Mouse (Mus musculus) midbrain, embryonic 10.5 days (tissue): ENCODE results near the gene Acaa1b. TPM values are rescaled to one million over a fixed set of nuclear protein-coding genes. Genes with fewer than 3 reads are reported as not detected.

Source experiments
- DNase-seq: peaks from one replicate; pipeline ENCODE4 v3.0.0-alpha.2; 2017; ENCODE audit warnings: low spot score
- H3K27ac ChIP-seq: fragments of 300-500 bp; sonication (generic); replicated peaks from 2 replicates; pipeline ENCODE4 v1.5.1; 2016; ENCODE audit warnings: mild to moderate bottlenecking
- H3K27me3 ChIP-seq: fragments of 300-500 bp; sonication (generic); 2 replicates; pipeline ENCODE4 v1.6.1; 2016; ENCODE audit warnings: low read depth, mild to moderate bottlenecking; ENCODE audit not compliant: poor library complexity, severe bottlenecking
- H3K36me3 ChIP-seq: fragments of 300-500 bp; sonication (generic); 2 replicates; pipeline ENCODE4 v1.6.1; 2016; ENCODE audit warnings: mild to moderate bottlenecking, moderate library complexity
- H3K4me1 ChIP-seq: fragments of 300-500 bp; sonication (generic); 2 replicates; pipeline ENCODE4 v1.6.1; 2016
- H3K4me3 ChIP-seq: fragments of 300-500 bp; sonication (generic); 2 replicates; pipeline ENCODE4 v1.5.1; 2016; ENCODE audit warnings: mild to moderate bottlenecking, moderate library complexity
- H3K9me3 ChIP-seq: fragments of 300-500 bp; sonication (generic); replicated peaks from 2 replicates; pipeline ENCODE4 v1.6.1; 2016; ENCODE audit warnings: mild to moderate bottlenecking
- WGBS: fragments of 180-500 bp; shearing (Covaris S2); methylation state at CpG from one replicate; pipeline ENCODE4 v1.1.7; 2016; 5-methylcytosine and 5-hydroxymethylcytosine counted together
- polyA plus RNA-seq: library from polyadenylated mRNA; unstranded; fragments of >200 nt; fragmentation: Nextera tagmentation; extraction: Ambion mirVana; gene quantifications from 2 replicates; pipeline ENCODE4 v1.2.1, GENCODE M21; 2016

Acaa1b gene
- polyA plus RNA-seq, 1 experiment from 2014 or later, result 1.5 TPM

GRCm38 (mm10) chr9:119130692-119131091 lies 26.2 kb downstream of the Acaa1b start:
- H3K36me3 ChIP-seq, result no peaks in the 10 kb centered on the region
- DNase-seq, result no peak
- peaks cover 14% of the 10 kb centered on the region for H3K4me1 ChIP-seq
- no peaks in the 10 kb centered on the region for H3K9me3 ChIP-seq
- WGBS, result 70% methylated on average over 5 of the region's 5 CpGs
- H3K27me3 ChIP-seq, result no peaks in the 10 kb centered on the region
- no peak overlapping the region for H3K4me3 ChIP-seq
- H3K27ac ChIP-seq, result no peak overlapping the region

DNA sequence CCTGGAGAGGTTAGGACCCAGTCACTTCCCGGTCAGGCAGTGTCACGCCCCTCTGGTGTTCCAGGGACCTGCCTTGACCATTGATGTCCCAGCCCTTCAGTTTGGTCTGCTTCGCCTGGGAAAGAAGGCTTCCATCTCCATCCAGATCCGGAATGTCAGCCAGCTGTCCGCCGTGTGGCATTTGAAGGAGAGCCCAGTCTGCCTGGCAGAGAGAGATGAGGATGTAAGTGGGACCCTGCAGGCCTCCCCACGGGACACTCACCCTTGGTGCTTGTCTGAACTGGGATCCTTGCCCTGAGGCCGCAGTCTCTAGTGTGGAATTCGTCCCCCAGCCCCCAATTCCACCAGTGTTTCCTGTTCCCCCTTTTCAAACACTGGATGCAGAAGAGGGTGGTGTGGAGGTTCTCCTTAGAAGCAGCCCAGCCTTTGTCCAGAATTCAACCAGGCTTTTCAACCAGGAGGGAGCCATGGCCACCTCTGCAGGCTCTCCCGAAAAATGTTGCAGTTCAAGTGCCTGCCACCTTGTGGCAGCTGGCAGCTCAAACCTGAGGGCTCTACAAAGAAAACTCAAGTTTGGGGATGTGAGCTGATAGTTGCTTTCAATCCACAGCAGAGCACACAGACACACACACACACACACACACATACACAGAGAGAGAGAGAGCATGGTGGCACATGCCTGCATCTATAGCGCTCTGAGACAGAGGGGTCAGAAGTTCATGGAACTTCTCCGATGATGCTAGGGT lies 28.3 kb downstream of the Acaa1b start:
- no peak overlapping the region for H3K4me3 ChIP-seq
- H3K27ac ChIP-seq, result no peak overlapping the region
- peaks cover 19% of the 10 kb centered on the region for H3K4me1 ChIP-seq
- H3K9me3 ChIP-seq, result no peaks in the 10 kb centered on the region
- 83% methylated on average over 12 of the region's 12 CpGs for WGBS
- no peaks in the 10 kb centered on the region for H3K36me3 ChIP-seq
- no peaks in the 10 kb centered on the region for H3K27me3 ChIP-seq
- DNase-seq, result no peak

- Histone ChIP-seq H3K36me3 (no peaks in the 10 kb centered on the region), H3K27me3 (no peaks in the 10 kb centered on the region), H3K27ac (no peak overlapping the region), H3K9me3 (no peaks in the 10 kb centered on the region), H3K4me3 (no peak overlapping the region), H3K4me1 (peaks cover 23% of the 10 kb centered on the region)
- 87% methylated on average over 18 of the region's 18 CpGs for WGBS
- no peak for DNase-seq
These were observed 34.1 kb downstream of the Acaa1b start for GRCm38 (mm10) chr9:119122596-119123369.

- 80% methylated on average over 3 of the region's 3 CpGs for WGBS
- no peaks in the 10 kb centered on the region for H3K9me3 ChIP-seq
- H3K36me3 ChIP-seq, result no peaks in the 10 kb centered on the region
- H3K27me3 ChIP-seq, result no peaks in the 10 kb centered on the region
- peaks cover 23% of the 10 kb centered on the region for H3K4me1 ChIP-seq
- H3K4me3 ChIP-seq, result no peak overlapping the region
- no peak overlapping the region for H3K27ac ChIP-seq
- DNase-seq, result no peak
These were observed 36.7 kb downstream of the Acaa1b start for GRCm38 (mm10) chr9:119120168-119120560.

- H3K9me3 ChIP-seq, result no peaks in the 10 kb centered on the region
- H3K27me3 ChIP-seq, result no peaks in the 10 kb centered on the region
- WGBS, result 90% methylated on average over 19 of the region's 19 CpGs
- H3K36me3 ChIP-seq, result no peaks in the 10 kb centered on the region
- H3K4me1 ChIP-seq, result peaks cover 23% of the 10 kb centered on the region
- H3K4me3 ChIP-seq, result no peak overlapping the region
- H3K27ac ChIP-seq, result no peak overlapping the region
- no peak for DNase-seq
These were observed 37.3 kb downstream of the Acaa1b start for GRCm38 (mm10) chr9:119119409-119120167.

GRCm38 (mm10) chr9:119114911-119115310 lies 42.0 kb downstream of the Acaa1b start:
- DNase-seq, result no peak
- WGBS, result 90% methylated on average over 17 of the region's 17 CpGs
- peaks cover 16% of the 10 kb centered on the region for H3K4me1 ChIP-seq
- H3K27me3 ChIP-seq, result no peaks in the 10 kb centered on the region
- no peaks in the 10 kb centered on the region for H3K9me3 ChIP-seq
- no peak overlapping the region for H3K4me3 ChIP-seq
- H3K27ac ChIP-seq, result no peak overlapping the region
- H3K36me3 ChIP-seq, result no peaks in the 10 kb centered on the region

- H3K36me3 ChIP-seq, result no peaks in the 10 kb centered on the region
- no peaks in the 10 kb centered on the region for H3K9me3 ChIP-seq
- H3K4me3 ChIP-seq, result no peak overlapping the region
- H3K27ac ChIP-seq, result peak overlapping the region; percentile 74
- whole genome bisulfite sequencing, result 44% methylated on average over 3 of the region's 3 CpGs
- H3K27me3 ChIP-seq, result no peaks in the 10 kb centered on the region
- no peak for DNase-seq
- peaks cover 16% of the 10 kb centered on the region for H3K4me1 ChIP-seq
These were observed 46.3 kb downstream of the Acaa1b start for GRCm38 (mm10) chr9:119110640-119111039.

GRCm38 (mm10) chr9:119109685-119110353 lies 47.1 kb downstream of the Acaa1b start:
- H3K4me1 ChIP-seq, result peaks cover 16% of the 10 kb centered on the region
- 51% methylated on average over 12 of the region's 12 CpGs for WGBS
- H3K4me3 ChIP-seq, result no peak overlapping the region
- DNase-seq, result no peak
- H3K36me3 ChIP-seq, result no peaks in the 10 kb centered on the region
- H3K9me3 ChIP-seq, result no peaks in the 10 kb centered on the region
- H3K27me3 ChIP-seq, result no peaks in the 10 kb centered on the region
- 0 out of 2 replicates have a peak overlapping the region, but pooled peaks have one; percentile 46 for H3K27ac ChIP-seq

DNA sequence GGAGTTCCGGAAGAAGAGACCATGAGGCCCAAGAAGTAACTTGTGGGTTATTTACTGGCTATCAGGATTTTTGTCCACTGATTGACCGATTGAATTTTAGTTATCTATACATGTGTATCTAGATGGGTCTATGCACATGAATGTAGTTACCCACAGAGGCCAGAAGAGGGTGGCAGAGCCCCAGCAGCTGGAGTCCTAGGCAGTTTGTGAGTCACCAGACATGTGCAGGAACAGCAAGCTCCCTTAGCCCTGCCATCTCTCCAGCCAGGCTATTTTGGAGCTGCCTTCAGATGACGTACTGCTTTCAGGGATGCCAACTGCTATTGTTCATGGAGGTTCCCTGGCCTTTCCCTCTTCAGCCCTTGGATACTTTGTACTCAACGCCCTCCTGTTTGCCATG lies 49.3 kb downstream of the Acaa1b start:
- no peaks in the 10 kb centered on the region for H3K9me3 ChIP-seq
- peaks cover 15% of the 10 kb centered on the region for H3K27me3 ChIP-seq
- H3K36me3 ChIP-seq, result no peaks in the 10 kb centered on the region
- no peak overlapping the region for H3K27ac ChIP-seq
- no peak for DNase-seq
- no peak overlapping the region for H3K4me3 ChIP-seq
- H3K4me1 ChIP-seq, result peaks cover 24% of the 10 kb centered on the region
- WGBS, result 88% methylated on average over 4 of the region's 4 CpGs

GRCm38 (mm10) chr9:119102783-119103113 lies 54.1 kb downstream of the Acaa1b start:
- Histone ChIP-seq H3K27ac (peak overlapping the region; percentile 67), H3K36me3 (no peaks in the 10 kb centered on the region)

GRCm38 (mm10) chr9:119101992-119102782 lies 54.7 kb downstream of the Acaa1b start, which contains the start of gene Dlec1:
Gene Dlec1 (plus strand): TSS chr9:119102478.
- Histone ChIP-seq H3K9me3 (no peaks in the 10 kb centered on the region), H3K27ac (peak within 1 kb of the TSS; percentile 67), H3K4me1 (peaks cover 34% of the 10 kb centered on the region), H3K36me3 (no peaks in the 10 kb centered on the region), H3K27me3 (peaks cover 15% of the 10 kb centered on the region), H3K4me3 (peak within 1 kb of the TSS; percentile 72)
- WGBS, result 4% methylated on average over 44 of the region's 44 CpGs
- peak; percentile 84 for DNase-seq

More at GRCm38 (mm10) chr9:119102783-119103113, 54.1 kb downstream of the Acaa1b start:
- 3% methylated on average over 19 of the region's 19 CpGs for WGBS
- no peaks in the 10 kb centered on the region for H3K9me3 ChIP-seq
- peaks cover 31% of the 10 kb centered on the region for H3K4me1 ChIP-seq
- peaks cover 15% of the 10 kb centered on the region for H3K27me3 ChIP-seq
- no peak for DNase-seq
- peak overlapping the region; percentile 72 for H3K4me3 ChIP-seq
